Mouse (Mus musculus) granulocyte monocyte progenitor cell, adult 5-6 weeks (primary cell): ENCODE data around the gene B4gat1. TPM values are rescaled to one million over a fixed set of nuclear protein-coding genes. Genes with fewer than 3 reads are reported as not detected.
A peak's percentile ranks its signal among the peaks of the same experiment; 100 is the strongest.
"Not testable (repeated sequence)": the region's sequence is repeated elsewhere in the genome, so short reads cannot be mapped to it uniquely, and the experiment has no call there.

ENCODE experiments used
- ATAC-seq: replicated peaks from 2 replicates; pipeline ENCODE4 v1.8.0; 2016; ENCODE audit warnings: mild to moderate bottlenecking, moderate TSS enrichment, inconsistent platforms; ENCODE audit not compliant: poor library complexity, severe bottlenecking
- total RNA-seq, 2 experiments: library from RNA; stranded (forward) in 1 of 2; stranded (reverse) in 1 of 2; fragments of 200-712, 200-1000 nt in 1 of 2; fragments of >200 nt in 1 of 2; fragmentation: Nextera tagmentation in 1 of 2; gene quantifications; 2 replicates each; pipeline ENCODE4 v1.2.3; 2014 to 2017

The B4gat1 gene
- total RNA-seq, 2 experiments from 2014 or later: 2.6 to 4.8 TPM

GRCm38 (mm10) chr19:5082005-5082404, 43.4 kb downstream of the B4gat1 start:
- no peak for ATAC-seq

- ATAC-seq: no peak
Observed at GRCm38 (mm10) chr19:5082596-5082995, 44.0 kb downstream of the B4gat1 start.

GRCm38 (mm10) chr19:5083961-5084833, 45.6 kb downstream of the B4gat1 start:
- no peak for ATAC-seq

GRCm38 (mm10) chr19:5084834-5085144, 46.2 kb downstream of the B4gat1 start:
- no peak for ATAC-seq

- peak; percentile 17; the same call in 1 of the 2 replicates for ATAC-seq
Observed at GRCm38 (mm10) chr19:5085145-5085863, 46.7 kb downstream of the B4gat1 start, which contains the start of gene Tmem151a. Gene Tmem151a, minus strand, starts transcription at chr19:5085531.

GRCm38 (mm10) chr19:5086533-5086932, 47.9 kb downstream of the B4gat1 start:
- not testable (repeated sequence) for ATAC-seq

- ATAC-seq: peak; percentile 86
Observed at GRCm38 (mm10) chr19:5087884-5088728, 49.5 kb downstream of the B4gat1 start, which contains the start of gene Yif1a. Gene Yif1a, plus strand, starts transcription at chr19:5088538.

GRCm38 (mm10) chr19:5089324-5089723, 50.7 kb downstream of the B4gat1 start:
- no peak for ATAC-seq

Other genes starting within 250 kb of the B4gat1 start
- 42.0 and 44.5 TPM in 2 replicates for gene Rbm4, start 244.9 kb upstream of the B4gat1 start, total RNA-seq (2014; fragmentation: Nextera tagmentation)
- 63.5 and 69.9 TPM in 2 replicates for gene Rbm4, start 244.9 kb upstream of the B4gat1 start, total RNA-seq (2017)
- gene Gm21992, start 227.2 kb upstream of the B4gat1 start, total RNA-seq (2014; fragmentation: Nextera tagmentation): 13.8 and 16.3 TPM in 2 replicates
- gene Gm21992, start 227.2 kb upstream of the B4gat1 start, total RNA-seq (2017): 30.8 and 59.4 TPM in 2 replicates
- 51.0 and 59.2 TPM in 2 replicates for gene Rbm14, start 227.2 kb upstream of the B4gat1 start, total RNA-seq (2014; fragmentation: Nextera tagmentation)
- gene Rbm14, start 227.2 kb upstream of the B4gat1 start, total RNA-seq (2017): 23.3 and 27.2 TPM in 2 replicates
- 47.1 and 68.5 TPM in 2 replicates for gene Ccs, start 199.5 kb upstream of the B4gat1 start, total RNA-seq (2014; fragmentation: Nextera tagmentation)
- 18.8 and 22.9 TPM in 2 replicates for gene Ccs, start 199.5 kb upstream of the B4gat1 start, total RNA-seq (2017)
- gene Ccdc87, start 199.5 kb upstream of the B4gat1 start, total RNA-seq (2014; fragmentation: Nextera tagmentation): not detected in 2 replicates
- gene Ccdc87, start 199.5 kb upstream of the B4gat1 start, total RNA-seq (2017): not detected in 2 replicates
- gene Ctsf, start 183.7 kb upstream of the B4gat1 start, total RNA-seq (2014; fragmentation: Nextera tagmentation): 2.6 and 10.0 TPM in 2 replicates
- 1.8 and 3.6 TPM in 2 replicates for gene Ctsf, start 183.7 kb upstream of the B4gat1 start, total RNA-seq (2017)
- gene Actn3, start 160.9 kb upstream of the B4gat1 start, total RNA-seq (2014; fragmentation: Nextera tagmentation): 0.34 TPM in 1 of 2 replicates, not detected in the other
- 1.2 TPM in 1 of 2 replicates, not detected in the other for gene Actn3, start 160.9 kb upstream of the B4gat1 start, total RNA-seq (2017)
- 5.9 and 15.5 TPM in 2 replicates for gene Zdhhc24, start 160.2 kb upstream of the B4gat1 start, total RNA-seq (2014; fragmentation: Nextera tagmentation)
- 3.2 and 9.0 TPM in 2 replicates for gene Zdhhc24, start 160.2 kb upstream of the B4gat1 start, total RNA-seq (2017)
- 3.1 TPM in 1 of 2 replicates, not detected in the other for gene Bbs1, start 132.2 kb upstream of the B4gat1 start, total RNA-seq (2014; fragmentation: Nextera tagmentation)
- 0.82 and 1.9 TPM in 2 replicates for gene Bbs1, start 132.2 kb upstream of the B4gat1 start, total RNA-seq (2017)
- 48.5 and 66.6 TPM in 2 replicates for gene Dpp3, start 110.5 kb upstream of the B4gat1 start, total RNA-seq (2014; fragmentation: Nextera tagmentation)
- 38.7 and 41.0 TPM in 2 replicates for gene Dpp3, start 110.5 kb upstream of the B4gat1 start, total RNA-seq (2017)
- gene Peli3, start 95.7 kb upstream of the B4gat1 start, total RNA-seq (2014; fragmentation: Nextera tagmentation): not detected in 2 replicates
- gene Peli3, start 95.7 kb upstream of the B4gat1 start, total RNA-seq (2017): 0.10 and 3.3 TPM in 2 replicates
- 51.9 and 53.3 TPM in 2 replicates for gene Mrpl11, start 76.7 kb upstream of the B4gat1 start, total RNA-seq (2014; fragmentation: Nextera tagmentation)
- 58.8 and 81.4 TPM in 2 replicates for gene Mrpl11, start 76.7 kb upstream of the B4gat1 start, total RNA-seq (2017)
- not detected in 2 replicates for gene Npas4, start 48.5 kb upstream of the B4gat1 start, total RNA-seq (2014; fragmentation: Nextera tagmentation)
- not detected in 2 replicates for gene Npas4, start 48.5 kb upstream of the B4gat1 start, total RNA-seq (2017)
- gene Slc29a2, start 15.0 kb upstream of the B4gat1 start, total RNA-seq (2014; fragmentation: Nextera tagmentation): 3.1 and 12.2 TPM in 2 replicates
- 2.5 and 4.2 TPM in 2 replicates for gene Slc29a2, start 15.0 kb upstream of the B4gat1 start, total RNA-seq (2017)
- gene AC124502.3, start 65 bp downstream of the B4gat1 start, total RNA-seq (2014; fragmentation: Nextera tagmentation): 1.3 and 1.4 TPM in 2 replicates
- 5.4 TPM in 1 of 2 replicates, not detected in the other for gene AC124502.3, start 65 bp downstream of the B4gat1 start, total RNA-seq (2017)
- 32.0 and 35.7 TPM in 2 replicates for gene Brms1, start 2.5 kb downstream of the B4gat1 start, total RNA-seq (2014; fragmentation: Nextera tagmentation)
- gene Brms1, start 2.5 kb downstream of the B4gat1 start, total RNA-seq (2017): 33.6 and 43.3 TPM in 2 replicates
- not detected in 2 replicates for gene Rin1, start 11.7 kb downstream of the B4gat1 start, total RNA-seq (2014; fragmentation: Nextera tagmentation)
- 0.21 and 1.0 TPM in 2 replicates for gene Rin1, start 11.7 kb downstream of the B4gat1 start, total RNA-seq (2017)
- gene Cd248, start 29.3 kb downstream of the B4gat1 start, total RNA-seq (2014; fragmentation: Nextera tagmentation): not detected in 2 replicates
- gene Cd248, start 29.3 kb downstream of the B4gat1 start, total RNA-seq (2017): not detected in 2 replicates
- 5.1 TPM in 1 of 2 replicates, not detected in the other for gene Tmem151a, start 46.7 kb downstream of the B4gat1 start, total RNA-seq (2014; fragmentation: Nextera tagmentation)
- 0.62 TPM in 1 of 2 replicates, not detected in the other for gene Tmem151a, start 46.7 kb downstream of the B4gat1 start, total RNA-seq (2017)
- 37.3 and 51.9 TPM in 2 replicates for gene Yif1a, start 49.7 kb downstream of the B4gat1 start, total RNA-seq (2014; fragmentation: Nextera tagmentation)
- 14.6 and 17.2 TPM in 2 replicates for gene Yif1a, start 49.7 kb downstream of the B4gat1 start, total RNA-seq (2017)
- not detected in 2 replicates for gene Cnih2, start 59.7 kb downstream of the B4gat1 start, total RNA-seq (2014; fragmentation: Nextera tagmentation)
- gene Cnih2, start 59.7 kb downstream of the B4gat1 start, total RNA-seq (2017): not detected in 2 replicates
- gene Rab1b, start 68.2 kb downstream of the B4gat1 start, total RNA-seq (2014; fragmentation: Nextera tagmentation): 99.2 and 105 TPM in 2 replicates
- gene Rab1b, start 68.2 kb downstream of the B4gat1 start, total RNA-seq (2017): 100 and 101 TPM in 2 replicates
- 6.1 and 10.9 TPM in 2 replicates for gene Klc2, start 79.7 kb downstream of the B4gat1 start, total RNA-seq (2014; fragmentation: Nextera tagmentation)
- gene Klc2, start 79.7 kb downstream of the B4gat1 start, total RNA-seq (2017): 3.0 and 3.9 TPM in 2 replicates
- gene Pacs1, start 234.3 kb downstream of the B4gat1 start, total RNA-seq (2014; fragmentation: Nextera tagmentation): 13.5 and 22.1 TPM in 2 replicates
- 6.5 and 8.0 TPM in 2 replicates for gene Pacs1, start 234.3 kb downstream of the B4gat1 start, total RNA-seq (2017)